Comparison of ENCODE assay signal across 16 mouse cellular contexts in genomic region chr7:118042914-118043313, GRCm38 (mm10).
DNase-seq lines count a peak whose midpoint lies in the region; ATAC-seq lines count a peak whose summit lies in the region.
"Had no signal": no experiment of that assay in that cellular context is flagged by ENCODE, and none has a peak within 500 bp of the region (broad histone marks: within the 10 kb centered on the region; RNA-seq: fewer than 3 reads in every experiment).

No protein-coding gene starts in this region.

- H3K9ac ChIP-seq in lung, embryonic 16.5 days (ENCODE audit: low read length) = no peak overlapping the region
- H3K9ac ChIP-seq in limb, embryonic 12.5 days (replicated peaks) = no peak overlapping the region
- H3K9ac ChIP-seq: hindbrain, embryonic 14.5 days; midbrain, embryonic 15.5 days had no signal

- H3K27ac ChIP-seq in lung, embryonic 16.5 days (ENCODE audit: low read length) = no peak overlapping the region
- H3K27ac ChIP-seq in limb, embryonic 12.5 days = no peak overlapping the region
- H3K27ac ChIP-seq: hindbrain, embryonic 14.5 days; layer of hippocampus, adult 2 months; midbrain, embryonic 15.5 days had no signal

- H3K27me3 ChIP-seq in lung, embryonic 16.5 days (ENCODE audit: control insufficient read depth, insufficient read depth, low read depth, low read length) = no peaks in the 10 kb centered on the region
- H3K27me3 ChIP-seq in limb, embryonic 12.5 days = no peaks in the 10 kb centered on the region
- H3K27me3 ChIP-seq: midbrain, embryonic 15.5 days had no signal

- no peak overlapping the region for H3K4me2 ChIP-seq in lung, embryonic 16.5 days (ENCODE audit: low read depth, low read length)
- H3K4me2 ChIP-seq in limb, embryonic 12.5 days = no peak overlapping the region
- H3K4me2 ChIP-seq: hindbrain, embryonic 14.5 days; liver, embryonic 11.5 days; midbrain, embryonic 15.5 days had no signal

- peak; percentile 74 for ATAC-seq in lung, embryonic 16.5 days (ENCODE audit: low read depth)
- 0 out of 2 replicates have a peak, but pooled peaks have one; percentile 31 for ATAC-seq in limb, embryonic 12.5 days (ENCODE audit: insufficient number of reproducible peaks, insufficient read depth, low FRiP score, low TSS enrichment, low read depth)
- ATAC-seq: forebrain, embryonic 14.5 days; midbrain, embryonic 15.5 days had no signal

- no peaks in the 10 kb centered on the region for H3K36me3 ChIP-seq in lung, embryonic 16.5 days (ENCODE audit: control insufficient read depth, insufficient read depth, low read length)
- no peaks in the 10 kb centered on the region for H3K36me3 ChIP-seq in limb, embryonic 12.5 days
- H3K36me3 ChIP-seq: midbrain, embryonic 15.5 days had no signal

- no peaks in the 10 kb centered on the region for H3K9me3 ChIP-seq in lung, embryonic 16.5 days (ENCODE audit: control insufficient read depth, low read length)
- no peaks in the 10 kb centered on the region for H3K9me3 ChIP-seq in limb, embryonic 12.5 days
- H3K9me3 ChIP-seq: midbrain, embryonic 15.5 days had no signal

- H3K4me3 ChIP-seq in lung, embryonic 16.5 days (ENCODE audit: low read length) = no peak overlapping the region
- H3K4me3 ChIP-seq in limb, embryonic 12.5 days (replicated peaks) = no peak overlapping the region
- H3K4me3 ChIP-seq: layer of hippocampus, adult 2 months; midbrain, embryonic 15.5 days had no signal

- peak; percentile 1 to 3 for DNase-seq in heart, postnatal 14 days
- no peak for DNase-seq in heart, postnatal 36 days
- no peak for DNase-seq in lung, adult 18-20 months
- DNase-seq in WW6 (ENCODE audit: low read depth, low spot score) = peak; percentile 26
- no peak for DNase-seq in spleen, postnatal 10 days (ENCODE audit: low spot score in 2 of 2)
- DNase-seq in cerebellum, adult 8-10 months = no peak
- DNase-seq: adrenal gland, postnatal 25 days; kidney, adult 18-20 months; thymus, adult 2 months had no signal

- H3K4me1 ChIP-seq in lung, embryonic 16.5 days (replicated peaks; ENCODE audit: control insufficient read depth, insufficient read depth, low read length) = no peaks in the 10 kb centered on the region
- peaks cover 6% of the 10 kb centered on the region for H3K4me1 ChIP-seq in limb, embryonic 12.5 days (replicated peaks)
- H3K4me1 ChIP-seq: midbrain, embryonic 15.5 days had no signal

- intact Hi-C loops in heart, postnatal 14 days (cut with DNase I) = no loop called here
- intact Hi-C loops in heart, postnatal 36 days (cut with DNase I) = no loop called here

- 34% methylated on average over 10 of the region's 10 CpGs for WGBS in lung, embryonic 16.5 days
- WGBS in limb, embryonic 12.5 days = 63% methylated on average over 10 of the region's 10 CpGs

Comparison
In these comparisons a context has a peak if more than half of its experiments do, and no peak if none do; other contexts are left out.
1. DNase-seq: peak in heart, postnatal 14 days (2 of 2) and WW6 (single experiment); none in heart, postnatal 36 days (0 of 2), lung, adult 18-20 months (0 of 2), spleen, postnatal 10 days (0 of 2) and cerebellum, adult 8-10 months (single experiment).